Mouse (Mus musculus) intestine, embryonic 15.5 days (tissue): ENCODE data around the gene Cdk5r2. TPM values are rescaled to one million over a fixed set of nuclear protein-coding genes. Genes with fewer than 3 reads are reported as not detected.
"Not testable (repeated sequence)": the region's sequence is repeated elsewhere in the genome, so short reads cannot be mapped to it uniquely, and the experiment has no call there.

Experiments
- ATAC-seq: fragments of 200-750 bp; cut with Nextera tagmentation; 2 replicates; pipeline ENCODE4 v1.8.0; 2017; ENCODE audit warnings: moderate TSS enrichment, moderate library complexity
- H3K27ac ChIP-seq: fragments of 300-500 bp; sonication (generic); 2 replicates; pipeline ENCODE4 v1.5.1; 2015; ENCODE audit warnings: mild to moderate bottlenecking, inconsistent platforms
- H3K27me3 ChIP-seq: fragments of 300-500 bp; sonication (generic); replicated peaks from 2 replicates; pipeline ENCODE4 v1.6.1; 2015; ENCODE audit warnings: inconsistent platforms
- H3K36me3 ChIP-seq: fragments of 300-500 bp; sonication (generic); 2 replicates; pipeline ENCODE4 v1.6.1; 2015; ENCODE audit warnings: inconsistent platforms
- H3K4me1 ChIP-seq: fragments of 300-500 bp; sonication (generic); replicated peaks from 2 replicates; pipeline ENCODE4 v1.6.1; 2015; ENCODE audit warnings: inconsistent platforms
- H3K4me2 ChIP-seq: fragments of 300-500 bp; sonication (generic); replicated peaks from 2 replicates; pipeline ENCODE4 v1.6.1; 2015; ENCODE audit warnings: mild to moderate bottlenecking, inconsistent platforms
- H3K4me3 ChIP-seq: fragments of 300-500 bp; sonication (generic); replicated peaks from 2 replicates; pipeline ENCODE4 v1.5.1; 2015; ENCODE audit warnings: inconsistent platforms
- H3K9ac ChIP-seq: fragments of 300-500 bp; sonication (generic); 2 replicates; pipeline ENCODE4 v1.6.1; 2015; ENCODE audit warnings: inconsistent platforms
- H3K9me3 ChIP-seq: fragments of 300-500 bp; sonication (generic); 2 replicates; pipeline ENCODE4 v1.6.1; 2016; ENCODE audit warnings: inconsistent platforms
- WGBS: fragments of 180-500 bp; shearing (Covaris S2); methylation state at CpG from one replicate; pipeline ENCODE4 v1.1.7; 2015; 5-methylcytosine and 5-hydroxymethylcytosine counted together
- polyA plus RNA-seq: library from polyadenylated mRNA; unstranded; fragments of >200 nt; fragmentation: Nextera tagmentation; extraction: Ambion mirVana; gene quantifications from 2 replicates; pipeline ENCODE4 v1.2.1, GENCODE M21; 2015

The Cdk5r2 gene
- polyA plus RNA-seq, 1 experiment from 2014 or later: 0.13 TPM

DNA sequence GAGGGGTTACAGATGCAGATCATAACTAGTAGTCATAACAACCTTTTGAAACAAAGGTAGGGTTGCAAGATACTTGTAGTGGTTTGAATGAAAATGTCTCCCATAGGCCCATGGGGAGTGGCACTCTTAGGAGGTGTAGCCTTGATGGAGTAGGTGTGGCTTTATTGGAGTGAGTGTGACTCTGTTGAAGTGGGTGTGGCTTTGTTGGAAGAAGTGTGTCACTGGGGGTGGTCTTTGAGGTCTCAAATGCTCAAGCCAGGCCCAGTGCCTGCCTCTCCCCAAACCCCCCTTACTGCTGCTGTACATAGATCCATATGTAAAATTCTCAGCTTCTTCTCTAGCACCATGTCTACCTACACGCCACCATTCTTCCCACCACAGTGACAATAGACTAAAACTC is 36.2 kb upstream of the Cdk5r2 start:
- no peaks in the 10 kb centered on the region for H3K36me3 ChIP-seq
- WGBS: 100% methylated on average over 1 of the region's 1 CpGs

DNA sequence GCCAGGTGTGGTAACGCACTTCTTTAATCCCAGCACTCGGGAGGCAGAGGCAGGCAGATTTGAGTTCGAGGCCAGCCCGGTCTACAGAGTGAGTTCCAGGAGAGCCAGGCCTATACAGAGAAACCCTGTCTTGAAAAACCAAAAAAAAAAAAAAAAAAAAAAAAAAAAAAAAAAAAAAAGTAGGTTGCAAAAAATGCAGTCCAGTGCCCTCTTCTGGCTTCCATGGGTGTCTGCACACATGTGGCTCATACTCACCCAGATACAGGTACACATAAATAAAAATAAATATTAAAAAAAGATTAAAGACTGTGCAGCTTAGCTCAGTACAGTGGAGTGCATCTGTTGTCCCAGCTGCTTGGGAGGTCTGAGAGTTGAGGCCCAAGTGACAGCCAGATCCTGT is 31.1 kb upstream of the Cdk5r2 start:
- WGBS: 97% methylated on average over 4 of the region's 4 CpGs
- H3K27ac ChIP-seq: not testable (repeated sequence)

More for the DNA sequence above, 36.2 kb upstream of the Cdk5r2 start:
- Histone ChIP-seq H3K9ac (no peak overlapping the region), H3K4me1 (0 out of 2 replicates have a peak, but pooled peaks cover 5% of the 10 kb centered on the region), H3K4me3 (no peak overlapping the region), H3K27ac (no peak overlapping the region), H3K9me3 (no peaks in the 10 kb centered on the region), H3K4me2 (no peak overlapping the region), H3K27me3 (no peaks in the 10 kb centered on the region; the same call in 1 of the 2 replicates)
- no peak for ATAC-seq

DNA sequence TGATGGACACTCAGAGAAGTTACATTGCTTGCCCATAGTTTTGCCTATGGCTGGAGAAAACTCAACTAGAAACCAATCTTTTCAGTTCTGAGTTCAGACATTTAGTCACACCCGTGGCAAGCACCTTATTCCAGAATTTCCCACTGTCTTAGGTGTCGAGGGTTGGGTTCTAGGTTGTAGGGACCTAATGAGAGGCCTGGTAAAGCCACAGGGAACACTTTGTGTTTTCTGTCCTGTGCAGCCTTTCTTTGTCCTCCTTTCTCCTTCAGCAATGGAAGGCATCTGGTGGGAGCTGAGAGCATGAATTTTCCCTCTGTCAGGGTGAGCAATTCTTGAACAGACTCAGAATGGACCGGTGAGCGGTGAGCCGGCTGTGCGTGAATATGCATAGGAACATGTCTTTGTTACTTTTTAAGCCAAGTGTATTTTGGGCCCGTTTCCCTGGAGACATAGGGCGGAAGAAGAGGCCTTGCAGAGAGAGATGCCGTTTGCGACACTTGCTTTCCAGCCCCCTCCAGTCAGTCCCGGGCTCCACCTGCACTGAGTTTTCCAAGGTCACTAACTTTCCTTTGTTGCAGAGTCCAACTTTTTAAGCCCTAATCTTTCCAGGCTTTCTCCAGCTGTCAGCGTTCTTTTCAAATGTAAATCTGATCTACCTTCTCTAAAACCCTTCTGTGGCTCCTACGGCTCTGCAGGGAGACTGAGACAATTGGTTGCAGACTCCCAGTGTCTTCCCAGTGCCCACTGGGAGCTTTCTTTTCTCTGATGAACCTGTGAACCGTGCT is 30.0 kb upstream of the Cdk5r2 start:
- no peak overlapping the region for H3K27ac ChIP-seq
- WGBS: 37% methylated on average over 14 of the region's 14 CpGs
- no peak overlapping the region for H3K9ac ChIP-seq
- no peak for ATAC-seq
- H3K27me3 ChIP-seq: no peaks in the 10 kb centered on the region
- H3K4me1 ChIP-seq: no peaks in the 10 kb centered on the region
- H3K36me3 ChIP-seq: no peaks in the 10 kb centered on the region
- no peak overlapping the region for H3K4me2 ChIP-seq
- no peak overlapping the region for H3K4me3 ChIP-seq
- no peaks in the 10 kb centered on the region for H3K9me3 ChIP-seq

More for the DNA sequence above, 31.1 kb upstream of the Cdk5r2 start:
- not testable (repeated sequence) for H3K9me3 ChIP-seq, H3K4me3 ChIP-seq, H3K36me3 ChIP-seq, ATAC-seq, H3K9ac ChIP-seq, H3K27me3 ChIP-seq, H3K4me1 ChIP-seq, H3K4me2 ChIP-seq

DNA sequence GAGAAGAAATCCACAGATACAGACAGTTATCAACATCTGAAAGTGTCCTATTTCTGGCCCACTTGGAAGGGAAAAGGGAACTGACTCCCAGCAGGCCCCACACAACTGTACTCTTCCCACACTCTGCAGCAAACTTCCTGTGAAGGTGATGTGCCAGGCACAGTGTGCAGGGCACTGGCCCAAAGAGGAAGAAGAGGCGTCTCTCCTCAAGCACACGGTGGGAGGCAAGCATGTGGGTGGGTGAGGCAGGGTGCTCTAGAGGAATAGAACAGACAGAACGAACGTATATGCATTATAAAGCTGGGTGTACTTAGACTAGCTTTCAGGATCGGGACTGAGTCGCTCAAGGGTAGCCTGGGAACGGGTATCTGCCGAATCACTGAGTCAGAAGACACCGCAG is 24.7 kb upstream of the Cdk5r2 start:
- Histone ChIP-seq H3K4me1 (no peaks in the 10 kb centered on the region), H3K4me2 (no peak overlapping the region), H3K9ac (no peak overlapping the region), H3K27ac (no peak overlapping the region), H3K9me3 (no peaks in the 10 kb centered on the region), H3K36me3 (no peaks in the 10 kb centered on the region), H3K4me3 (no peak overlapping the region), H3K27me3 (no peaks in the 10 kb centered on the region)
- WGBS: 72% methylated on average over 9 of the region's 9 CpGs
- no peak for ATAC-seq

DNA sequence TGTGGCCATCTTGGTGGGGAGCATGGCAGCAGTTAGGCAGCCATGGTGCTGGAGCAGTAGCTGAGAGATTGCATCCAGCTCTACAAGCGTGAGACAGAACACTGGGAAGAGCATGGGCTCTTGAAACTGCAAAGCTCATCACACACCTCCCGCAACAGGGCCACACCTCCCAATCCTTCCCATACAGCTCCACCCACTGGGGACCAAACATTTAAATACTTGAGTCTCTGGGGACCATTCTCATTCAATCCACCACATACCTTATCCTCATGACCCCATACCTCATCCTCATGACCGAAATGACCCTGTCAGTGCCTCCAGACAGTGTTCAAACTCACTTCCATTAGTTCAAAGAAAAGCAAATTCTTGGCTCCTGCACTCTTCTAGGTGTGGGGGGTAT is 21.5 kb upstream of the Cdk5r2 start:
- no peak overlapping the region for H3K4me2 ChIP-seq
- no peaks in the 10 kb centered on the region for H3K4me1 ChIP-seq
- no peaks in the 10 kb centered on the region for H3K27me3 ChIP-seq
- ATAC-seq: no peak
- no peak overlapping the region for H3K9ac ChIP-seq
- H3K36me3 ChIP-seq: no peaks in the 10 kb centered on the region
- H3K9me3 ChIP-seq: no peaks in the 10 kb centered on the region
- H3K27ac ChIP-seq: no peak overlapping the region
- no peak overlapping the region for H3K4me3 ChIP-seq
- 74% methylated on average over 3 of the region's 3 CpGs for WGBS

DNA sequence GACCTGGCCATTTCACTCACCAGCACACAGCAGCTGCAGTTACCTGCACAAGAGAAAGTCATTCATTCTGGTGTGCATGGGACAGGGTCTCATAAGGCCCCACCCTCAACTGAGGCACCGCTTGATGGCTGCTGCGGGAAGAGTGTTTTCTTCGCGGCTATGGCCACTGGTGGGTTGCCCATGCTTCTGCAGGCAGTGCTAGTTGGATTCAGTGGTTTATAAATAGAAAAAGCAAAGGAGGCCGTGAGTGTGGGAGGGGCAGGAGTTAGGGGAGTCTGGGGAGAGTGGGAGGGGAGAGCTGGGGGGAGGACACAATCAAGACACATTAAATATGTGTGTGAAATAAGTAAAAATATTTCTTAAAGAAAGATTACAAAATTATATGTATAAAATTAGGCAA is 11.6 kb upstream of the Cdk5r2 start:
- Histone ChIP-seq H3K27me3 (0 out of 2 replicates have a peak, but pooled peaks cover 6% of the 10 kb centered on the region), H3K27ac (no peak overlapping the region), H3K4me2 (no peak overlapping the region), H3K9ac (no peak overlapping the region), H3K9me3 (no peaks in the 10 kb centered on the region), H3K4me1 (no peaks in the 10 kb centered on the region), H3K36me3 (no peaks in the 10 kb centered on the region), H3K4me3 (no peak overlapping the region)
- ATAC-seq: no peak
- WGBS: 80% methylated on average over 5 of the region's 5 CpGs

DNA sequence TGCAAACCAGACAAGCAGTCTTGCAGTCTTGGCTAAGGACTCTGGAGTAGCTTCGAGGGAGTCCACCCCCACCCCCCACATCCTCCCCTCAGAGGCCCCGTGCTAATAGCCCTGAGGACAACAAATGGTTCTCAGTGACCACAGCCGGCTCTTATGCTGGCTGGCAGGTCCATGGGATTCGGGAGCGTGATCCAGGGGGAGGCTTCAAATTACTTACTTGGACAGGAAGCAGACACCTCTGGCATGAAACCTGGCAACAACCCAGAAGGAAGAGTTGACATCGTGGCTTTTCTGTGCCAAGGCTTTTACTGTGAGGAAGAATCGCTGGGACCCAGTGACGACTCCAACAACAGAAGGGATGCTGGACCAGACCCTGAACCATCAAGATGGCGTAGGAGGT is 8.4 kb upstream of the Cdk5r2 start:
- H3K27me3 ChIP-seq: peaks cover 25% of the 10 kb centered on the region

DNA sequence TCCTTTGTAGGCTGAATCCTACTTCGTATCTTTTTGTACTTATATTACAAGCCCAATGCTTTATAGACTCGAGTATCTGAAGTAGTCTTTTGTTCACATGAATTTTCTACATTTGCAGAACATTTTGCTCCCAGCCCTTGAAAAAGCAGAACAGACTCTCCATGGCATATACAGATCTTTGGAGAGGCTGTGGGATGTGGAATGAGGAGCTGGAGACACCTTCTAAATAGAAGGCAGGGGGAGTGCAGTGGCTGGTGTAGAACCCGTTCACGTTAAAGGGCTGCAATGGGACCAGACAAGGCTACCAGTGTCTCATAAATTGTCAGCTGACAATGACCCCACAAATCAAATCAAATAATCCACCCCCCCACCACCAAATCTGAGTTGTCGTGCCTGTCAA is 5.8 kb upstream of the Cdk5r2 start:
- peaks cover 44% of the 10 kb centered on the region for H3K27me3 ChIP-seq

More for the DNA sequence above, 8.4 kb upstream of the Cdk5r2 start:
- Histone ChIP-seq H3K4me3 (no peak overlapping the region), H3K9ac (no peak overlapping the region), H3K27ac (no peak overlapping the region), H3K4me1 (no peaks in the 10 kb centered on the region), H3K36me3 (no peaks in the 10 kb centered on the region), H3K4me2 (no peak overlapping the region), H3K9me3 (no peaks in the 10 kb centered on the region)
- 32% methylated on average over 9 of the region's 9 CpGs for WGBS
- ATAC-seq: no peak

DNA sequence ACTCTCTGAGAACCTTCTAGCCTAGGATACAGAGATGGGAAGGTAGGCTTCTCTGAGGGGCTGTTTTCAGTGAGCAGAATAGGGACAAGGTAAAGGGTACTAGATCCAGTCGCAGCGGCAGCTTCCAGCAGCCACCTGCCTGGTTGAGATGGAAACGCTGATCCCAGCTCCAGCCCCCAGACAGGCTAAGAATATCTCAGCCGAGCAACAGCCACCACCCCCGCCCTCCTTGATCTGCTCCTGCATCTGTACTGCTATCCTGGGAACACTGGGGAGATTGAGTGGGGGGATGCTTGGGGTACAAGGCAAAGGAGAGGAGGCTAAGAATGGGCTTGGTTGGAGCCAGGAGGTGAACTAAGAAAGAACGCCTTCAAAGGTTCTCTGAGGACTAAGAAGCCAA is 4.5 kb upstream of the Cdk5r2 start:
- peaks cover 9% of the 10 kb centered on the region for H3K4me1 ChIP-seq
- ATAC-seq: no peak
- H3K4me3 ChIP-seq: no peak overlapping the region
- WGBS: 21% methylated on average over 6 of the region's 6 CpGs
- no peak overlapping the region for H3K27ac ChIP-seq
- no peak overlapping the region for H3K4me2 ChIP-seq
- no peaks in the 10 kb centered on the region for H3K9me3 ChIP-seq
- no peak overlapping the region for H3K9ac ChIP-seq
- peaks cover 57% of the 10 kb centered on the region for H3K27me3 ChIP-seq
- H3K36me3 ChIP-seq: no peaks in the 10 kb centered on the region

More for the DNA sequence above, 5.8 kb upstream of the Cdk5r2 start:
- Histone ChIP-seq H3K4me3 (no peak overlapping the region), H3K9ac (no peak overlapping the region), H3K4me2 (no peak overlapping the region), H3K9me3 (no peaks in the 10 kb centered on the region), H3K4me1 (no peaks in the 10 kb centered on the region), H3K27ac (no peak overlapping the region), H3K36me3 (no peaks in the 10 kb centered on the region)
- no peak for ATAC-seq
- WGBS: 55% methylated on average over 5 of the region's 5 CpGs

DNA sequence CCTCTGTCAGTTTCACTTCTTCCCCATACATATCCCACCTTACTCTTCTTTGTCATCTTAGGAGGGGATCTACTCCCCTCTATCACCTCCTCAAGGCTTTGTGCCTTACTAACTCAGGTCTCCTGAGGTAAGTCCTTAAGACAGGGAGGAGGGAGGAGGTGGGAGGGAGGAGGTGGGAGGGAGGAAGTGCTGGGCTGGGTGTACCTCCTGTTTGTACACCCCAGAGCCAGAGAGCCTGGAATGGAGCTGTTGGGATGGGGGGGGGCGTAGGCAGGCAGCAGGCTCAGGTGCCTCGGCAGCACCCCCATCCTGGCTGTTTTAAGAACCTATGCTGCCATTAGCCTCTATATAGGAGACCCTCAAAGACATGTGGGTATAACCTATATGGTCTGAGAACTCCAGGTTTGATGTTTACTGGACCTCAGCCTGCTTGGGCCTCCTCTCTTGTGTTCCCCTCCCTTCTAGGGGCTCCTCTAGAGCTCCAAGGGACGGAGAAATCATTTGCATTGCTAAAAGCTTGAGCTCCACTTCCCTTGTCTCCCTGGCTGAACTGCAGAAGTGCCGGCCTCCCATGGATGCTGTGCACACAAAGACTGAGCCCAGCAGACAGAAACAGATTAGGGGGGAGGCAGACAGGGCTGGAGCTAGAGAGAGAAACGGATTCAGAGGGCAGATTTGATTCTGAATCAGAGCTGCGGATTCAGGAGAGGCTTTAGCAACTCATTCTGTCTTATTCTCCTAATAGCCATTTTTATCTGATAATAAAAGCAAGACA is 3.5 kb upstream of the Cdk5r2 start:
- Histone ChIP-seq H3K4me1 (peaks cover 19% of the 10 kb centered on the region), H3K9ac (no peak overlapping the region), H3K36me3 (no peaks in the 10 kb centered on the region), H3K9me3 (no peaks in the 10 kb centered on the region), H3K4me3 (no peak overlapping the region), H3K27ac (no peak overlapping the region), H3K4me2 (no peak overlapping the region), H3K27me3 (peaks cover 65% of the 10 kb centered on the region)
- WGBS: 13% methylated on average over 6 of the region's 6 CpGs
- no peak for ATAC-seq

DNA sequence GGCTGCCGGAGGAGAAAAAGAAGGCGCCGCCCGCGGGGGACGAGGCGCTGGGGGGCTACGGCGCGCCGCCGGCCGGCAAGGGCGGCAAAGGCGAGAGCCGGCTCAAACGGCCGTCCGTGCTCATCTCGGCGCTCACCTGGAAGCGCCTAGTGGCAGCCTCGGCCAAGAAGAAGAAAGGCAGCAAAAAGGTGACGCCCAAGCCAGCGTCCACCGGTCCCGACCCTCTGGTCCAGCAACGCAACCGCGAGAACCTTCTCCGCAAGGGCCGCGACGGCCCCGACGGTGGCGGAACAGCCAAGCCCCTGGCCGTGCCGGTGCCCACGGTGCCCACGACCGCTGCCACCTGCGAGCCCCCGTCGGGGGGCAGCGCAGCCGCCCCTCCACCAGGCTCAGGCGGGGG is 422 bp downstream of the Cdk5r2 start:
- Histone ChIP-seq H3K27me3 (peaks cover 97% of the 10 kb centered on the region), H3K4me2 (peak overlapping the region; percentile 100), H3K9me3 (no peaks in the 10 kb centered on the region), H3K27ac (no peak overlapping the region), H3K9ac (peak overlapping the region; percentile 42), H3K36me3 (no peaks in the 10 kb centered on the region), H3K4me1 (peaks cover 25% of the 10 kb centered on the region), H3K4me3 (peak overlapping the region; percentile 68)
- under 1% methylated on average over 45 of the region's 48 CpGs for WGBS
- peak; percentile 5; the same call in 1 of the 2 replicates for ATAC-seq

DNA sequence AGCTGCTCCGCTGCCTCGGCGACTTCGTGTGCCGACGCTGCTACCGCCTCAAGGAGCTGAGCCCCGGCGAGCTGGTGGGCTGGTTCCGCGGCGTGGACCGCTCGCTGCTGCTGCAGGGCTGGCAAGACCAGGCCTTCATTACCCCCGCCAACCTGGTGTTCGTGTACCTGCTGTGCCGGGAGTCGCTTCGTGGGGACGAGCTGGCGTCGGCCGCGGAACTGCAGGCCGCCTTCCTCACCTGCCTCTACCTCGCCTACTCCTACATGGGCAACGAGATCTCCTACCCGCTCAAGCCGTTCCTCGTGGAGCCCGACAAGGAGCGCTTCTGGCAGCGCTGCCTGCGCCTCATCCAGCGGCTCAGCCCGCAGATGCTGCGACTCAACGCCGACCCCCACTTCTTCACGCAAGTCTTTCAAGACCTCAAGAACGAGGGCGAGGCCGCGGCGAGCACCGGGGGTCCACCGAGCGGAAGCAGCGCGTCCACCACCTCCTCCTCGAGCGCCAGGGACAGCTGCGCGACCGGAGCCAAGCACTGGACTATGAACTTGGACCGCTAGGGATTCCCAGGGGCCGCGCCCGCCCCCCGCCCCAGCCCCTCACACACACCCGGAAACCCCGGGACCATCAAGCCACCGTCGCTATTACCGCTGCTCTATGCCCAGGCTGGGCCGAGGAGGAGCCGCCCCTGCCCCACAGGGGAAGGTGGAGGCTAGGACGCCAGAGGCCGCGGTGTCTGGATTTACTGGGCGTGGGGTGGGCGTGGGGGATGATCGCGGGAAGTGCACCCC is 1.1 kb downstream of the Cdk5r2 start:
- peak overlapping the region; percentile 68 for H3K4me3 ChIP-seq
- H3K9me3 ChIP-seq: no peaks in the 10 kb centered on the region
- ATAC-seq: no peak
- H3K4me1 ChIP-seq: peaks cover 25% of the 10 kb centered on the region
- no peak overlapping the region for H3K27ac ChIP-seq
- WGBS: under 1% methylated on average over 74 of the region's 74 CpGs
- H3K36me3 ChIP-seq: no peaks in the 10 kb centered on the region
- H3K27me3 ChIP-seq: peaks cover 90% of the 10 kb centered on the region
- peak overlapping the region; percentile 42; the same call in 1 of the 2 replicates for H3K9ac ChIP-seq
- peak overlapping the region; percentile 100 for H3K4me2 ChIP-seq
